Mouse (Mus musculus) left cerebral cortex, adult 2 months (tissue): ENCODE results near the gene Alx3. TPM values are rescaled to one million over a fixed set of nuclear protein-coding genes. Genes with fewer than 3 reads are reported as not detected.

Experiments used
- DNase-seq, 2 experiments: peaks; one replicate each; pipeline ENCODE4 v3.0.0; 2021 to 2022; ENCODE audit warnings: low spot score in 2 of 2, mixed read lengths in 1 of 2; ENCODE audit errors: extremely low spot score in 1 of 2
- H3K27ac ChIP-seq: fragments of 200-600 bp; 2 replicates; pipeline ENCODE4 v1.8.1; 2022
- H3K4me3 ChIP-seq: fragments of 200-600 bp; 2 replicates; pipeline ENCODE4 v1.8.1; 2022
- CTCF ChIP-seq: fragments of 200-600 bp; IDR thresholded peaks from 2 replicates; pipeline ENCODE4 v1.8.1; 2022; ENCODE audit warnings: antibody characterized with exemption, mild to moderate bottlenecking, moderate library complexity
- intact Hi-C: fragments of 180-260 bp; cut with DNase I; formaldehyde crosslinking; loops from one replicate; pipeline ENCODE4 v1.15.1; 2025
- total RNA-seq, 2 experiments: library from RNA; stranded (reverse); gene quantifications; 2 replicates each; pipeline ENCODE4 v1.2.3; 2021

The Alx3 gene
- total RNA-seq, 2 experiments from 2014 or later: 0.40 to 0.86 TPM

- no peak for DNase-seq
- Histone ChIP-seq H3K4me3 (no peak overlapping the region), H3K27ac (no peak overlapping the region)
- TF ChIP-seq CTCF: no peak
- intact Hi-C loops: no loop called here
Observed at GRCm38 (mm10) chr3:107567766-107568165, 27.1 kb upstream of the Alx3 start.

DNA sequence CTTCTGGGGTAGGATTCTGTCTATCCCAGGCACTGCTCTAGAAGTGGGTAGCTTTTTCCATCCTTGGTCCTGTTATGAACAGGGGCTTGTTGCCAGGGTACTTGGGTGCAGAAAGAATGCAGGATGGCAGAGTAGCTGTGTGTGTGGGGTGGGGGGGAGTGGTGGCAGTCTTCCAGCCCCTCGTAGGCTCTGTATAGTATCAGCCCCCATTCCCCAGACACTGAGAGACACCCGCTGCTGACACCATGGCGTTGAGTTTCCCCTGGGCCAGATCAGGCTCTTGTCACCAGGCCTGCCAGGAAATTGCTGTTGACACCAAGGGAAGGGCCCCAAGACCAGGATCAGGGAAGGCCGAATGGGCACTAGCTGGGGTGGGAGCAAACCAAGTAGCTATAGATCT, 26.1 kb upstream of the Alx3 start:
- no peak overlapping the region for H3K27ac ChIP-seq
- DNase-seq: no peak
- H3K4me3 ChIP-seq: no peak overlapping the region
- intact Hi-C loops: no loop called here
- no peak for TF ChIP-seq CTCF

GRCm38 (mm10) chr3:107571205-107571604, 23.6 kb upstream of the Alx3 start:
- intact Hi-C loops: loop anchor here (10.0 kb wide), 1 partner anchor 336 kb away; the partner anchor contains the start of genes A630076J17Rik and Prok1
- no peak for DNase-seq
- no peak overlapping the region for H3K27ac ChIP-seq
- TF ChIP-seq CTCF: peak; percentile 57
- H3K4me3 ChIP-seq: no peak overlapping the region

DNA sequence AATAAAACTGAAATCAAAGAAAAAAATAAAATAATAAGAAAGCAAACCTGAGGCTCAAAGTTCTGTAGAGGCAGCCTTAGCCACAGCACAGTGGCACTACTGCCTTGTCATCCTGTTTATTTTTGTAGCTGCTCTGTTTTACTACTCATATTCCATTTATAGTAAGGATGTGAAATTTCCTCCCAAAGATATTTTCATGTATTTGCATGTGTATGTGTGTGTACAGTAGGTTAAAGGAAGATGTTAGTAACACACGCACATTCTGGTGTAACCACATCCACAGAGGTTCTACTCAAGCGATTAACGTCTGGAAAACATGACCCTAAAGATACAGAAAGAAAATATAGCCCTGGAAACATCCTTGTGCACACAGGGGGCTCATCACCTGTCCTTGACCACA, 18.0 kb upstream of the Alx3 start:
- no peak for TF ChIP-seq CTCF
- DNase-seq: no peak
- intact Hi-C loops: loop anchor here (10.0 kb wide), 1 partner anchor 342 kb away; the partner anchor contains the start of genes A630076J17Rik and Prok1
- H3K27ac ChIP-seq: no peak overlapping the region
- H3K4me3 ChIP-seq: no peak overlapping the region

GRCm38 (mm10) chr3:107577810-107578390, 16.9 kb upstream of the Alx3 start:
- intact Hi-C loops: loop anchor here (2.0 to 10.0 kb wide), 2 partner anchors 19 to 343 kb away; partner anchors contain the start of genes A630076J17Rik and Prok1
- Histone ChIP-seq H3K4me3 (no peak overlapping the region), H3K27ac (no peak overlapping the region)
- no peak for TF ChIP-seq CTCF
- no peak for DNase-seq

DNA sequence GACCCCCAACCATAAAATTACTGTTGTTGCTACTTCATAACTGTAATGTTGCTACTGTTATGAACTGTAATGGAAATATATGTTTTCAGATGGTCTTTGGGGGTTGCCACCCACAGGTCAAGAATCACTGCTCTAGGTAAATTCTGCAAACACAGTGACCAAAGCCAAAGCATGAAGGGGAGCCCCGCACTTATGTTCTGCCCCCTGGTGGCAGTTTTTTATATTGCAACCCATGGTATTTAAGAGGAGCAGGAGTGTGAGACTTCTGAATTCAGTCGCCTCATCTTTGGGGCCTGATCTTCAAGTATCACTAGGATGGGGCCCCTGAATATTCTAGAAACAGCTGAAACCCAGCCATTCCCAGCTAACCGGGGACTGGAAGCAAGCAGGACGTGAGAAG, 15.4 kb upstream of the Alx3 start:
- intact Hi-C loops: loop anchor here (2.0 to 10.0 kb wide), 2 partner anchors 21 to 345 kb away; partner anchors contain the start of genes A630076J17Rik and Prok1
- peak; percentile 88 for TF ChIP-seq CTCF
- peak; percentile 52 to 72 for DNase-seq
- Histone ChIP-seq H3K4me3 (no peak overlapping the region), H3K27ac (no peak overlapping the region)

GRCm38 (mm10) chr3:107581103-107582010, 13.5 kb upstream of the Alx3 start:
- intact Hi-C loops: no loop called here
- H3K4me3 ChIP-seq: no peak overlapping the region
- TF ChIP-seq CTCF: no peak
- no peak overlapping the region for H3K27ac ChIP-seq
- no peak for DNase-seq

DNA sequence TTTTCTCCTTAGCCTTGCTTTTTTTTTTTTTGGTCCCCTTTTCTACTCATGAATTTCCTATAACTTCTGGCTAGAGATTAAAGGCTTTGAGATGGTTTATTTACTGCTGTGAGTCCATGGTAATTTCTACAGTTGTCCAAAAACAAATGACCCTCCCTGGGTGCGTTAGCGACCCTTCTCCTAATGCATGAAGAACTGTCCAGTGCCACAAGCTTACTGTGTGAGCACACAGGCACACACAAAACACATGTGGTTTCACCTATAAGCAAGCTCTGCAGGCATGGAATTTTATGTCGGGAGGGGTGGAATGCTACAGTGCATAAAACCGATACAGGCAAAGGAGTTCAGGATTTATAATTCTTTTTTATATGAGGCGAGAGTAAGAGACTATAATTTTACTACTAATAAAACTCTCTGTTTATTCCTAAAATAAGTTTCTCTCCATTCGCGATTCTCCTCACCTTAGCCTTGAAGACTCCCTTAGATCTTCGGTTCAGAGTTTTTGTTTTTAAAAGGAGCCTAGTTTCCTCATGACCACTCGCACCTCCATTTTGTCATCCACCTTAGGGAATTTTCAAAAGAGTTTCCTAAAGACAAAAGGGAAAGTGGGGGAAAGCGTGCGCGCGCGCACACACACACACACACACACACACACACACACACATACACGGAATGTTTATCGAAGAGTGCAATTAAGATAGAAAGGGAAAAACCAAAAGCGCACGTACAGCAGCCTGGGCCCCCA, 12.5 kb upstream of the Alx3 start:
- no peak for DNase-seq
- intact Hi-C loops: no loop called here
- peak overlapping the region; percentile 34 for H3K4me3 ChIP-seq
- H3K27ac ChIP-seq: no peak overlapping the region
- TF ChIP-seq CTCF: no peak

DNA sequence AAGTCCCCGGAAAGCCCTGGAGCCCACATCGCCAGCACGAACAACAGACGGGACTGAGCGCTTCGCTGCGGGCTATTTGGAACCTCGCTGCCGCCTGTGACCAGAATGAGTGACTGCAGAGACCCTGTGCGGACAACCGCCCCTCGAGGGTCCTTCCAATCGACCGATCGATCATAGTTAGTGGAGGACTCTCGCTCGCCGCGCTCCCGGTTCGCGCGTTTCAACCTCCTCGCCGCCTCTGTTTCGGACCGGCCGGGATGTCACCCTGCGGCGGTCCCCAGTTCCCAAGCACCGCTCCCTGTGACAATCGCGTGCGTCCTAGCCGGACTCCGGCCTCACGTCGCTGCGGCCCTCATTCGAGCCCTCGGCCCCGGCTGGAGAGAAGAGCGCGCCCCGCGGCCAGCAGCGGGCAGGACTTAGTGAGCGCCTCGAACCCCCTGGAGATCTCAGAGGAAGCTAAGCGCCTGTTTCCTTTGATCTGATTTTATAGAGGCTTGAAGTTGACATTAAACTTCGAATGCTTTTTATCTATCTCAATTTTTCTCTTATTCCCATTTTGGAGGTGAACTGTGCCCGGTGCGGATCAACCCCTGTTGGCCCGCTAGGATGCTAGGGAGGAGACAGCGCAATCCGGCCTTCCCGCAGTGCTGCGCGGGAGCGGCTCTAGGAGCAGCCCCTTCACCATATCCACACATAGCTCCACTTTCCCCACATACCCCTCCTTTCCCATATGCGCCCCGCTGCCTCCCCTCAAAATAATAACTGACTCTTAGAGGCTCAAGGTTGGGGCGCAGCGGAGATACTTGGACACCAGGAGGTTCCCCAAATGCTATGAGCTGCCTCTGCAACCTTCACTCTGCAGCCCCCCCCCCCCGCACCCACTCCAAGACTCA, 11.7 kb upstream of the Alx3 start:
- no peak; the same call in 1 of the 2 replicates for TF ChIP-seq CTCF
- Histone ChIP-seq H3K4me3 (peak overlapping the region; percentile 34), H3K27ac (no peak overlapping the region)
- DNase-seq: no peak
- intact Hi-C loops: no loop called here

DNA sequence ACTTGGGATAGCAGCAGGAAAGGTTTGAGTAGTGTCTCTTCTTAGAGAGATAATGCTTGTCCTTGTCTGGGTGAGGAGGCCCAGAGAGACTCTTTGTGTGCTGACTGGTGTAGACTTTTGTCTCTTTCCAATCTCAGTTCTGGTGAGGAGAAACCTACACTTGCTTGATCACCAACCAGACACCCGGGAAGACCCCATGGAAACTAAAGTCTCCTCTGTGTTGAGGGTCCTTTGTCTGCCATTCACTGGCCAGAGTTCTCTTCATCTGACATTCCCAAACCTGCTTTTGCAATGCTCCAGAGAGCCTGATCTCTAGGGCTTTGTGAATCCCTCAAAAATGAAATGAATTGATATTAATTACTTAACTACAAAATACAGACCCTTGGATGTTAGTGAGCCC, 10.9 kb upstream of the Alx3 start:
- no peak for TF ChIP-seq CTCF
- no peak overlapping the region for H3K4me3 ChIP-seq
- no peak for DNase-seq
- H3K27ac ChIP-seq: no peak overlapping the region
- intact Hi-C loops: no loop called here

GRCm38 (mm10) chr3:107586504-107586903, 8.3 kb upstream of the Alx3 start:
- intact Hi-C loops: no loop called here
- TF ChIP-seq CTCF: no peak
- H3K27ac ChIP-seq: no peak overlapping the region

More at GRCm38 (mm10) chr3:107586504-107586903, 8.3 kb upstream of the Alx3 start:
- no peak for DNase-seq
- H3K4me3 ChIP-seq: no peak overlapping the region
